Mouse (Mus musculus) midbrain, embryonic 15.5 days (tissue): ENCODE measurements at regions not wholly inside any gene's neighbourhood (a gene's known extent, or its start where the extent isn't known, plus 50 kb on each side); places are given as distances from the start of the nearest gene placed in this dataset.
"Not testable (repeated sequence)": the region's sequence is repeated elsewhere in the genome, so short reads cannot be mapped to it uniquely, and the experiment has no call there.

ENCODE experiments used
- ATAC-seq: fragments of 200-750 bp; cut with Nextera tagmentation; replicated peaks from 2 replicates; pipeline ENCODE4 v1.8.0; 2017; ENCODE audit warnings: moderate TSS enrichment
- H3K27ac ChIP-seq: fragments of 300-500 bp; sonication (generic); 2 replicates; pipeline ENCODE4 v1.5.1; 2015; ENCODE audit warnings: mild to moderate bottlenecking, inconsistent platforms
- H3K27me3 ChIP-seq: fragments of 300-500 bp; sonication (generic); replicated peaks from 2 replicates; pipeline ENCODE4 v1.6.1; 2015; ENCODE audit warnings: inconsistent platforms
- H3K36me3 ChIP-seq: fragments of 300-500 bp; sonication (generic); replicated peaks from 2 replicates; pipeline ENCODE4 v1.6.1; 2015; ENCODE audit warnings: inconsistent platforms
- H3K4me1 ChIP-seq: fragments of 300-500 bp; sonication (generic); 2 replicates; pipeline ENCODE4 v1.6.1; 2015; ENCODE audit warnings: inconsistent platforms
- H3K4me2 ChIP-seq: fragments of 300-500 bp; sonication (generic); 2 replicates; pipeline ENCODE4 v1.6.1; 2015; ENCODE audit warnings: inconsistent platforms, mild to moderate bottlenecking, moderate library complexity
- H3K4me3 ChIP-seq: fragments of 300-500 bp; sonication (generic); 2 replicates; pipeline ENCODE4 v1.5.1; 2015; ENCODE audit warnings: mild to moderate bottlenecking, inconsistent platforms
- H3K9ac ChIP-seq: fragments of 300-500 bp; sonication (generic); 2 replicates; pipeline ENCODE4 v1.6.1; 2015; ENCODE audit warnings: mild to moderate bottlenecking, inconsistent platforms
- H3K9me3 ChIP-seq: fragments of 300-500 bp; sonication (generic); 2 replicates; pipeline ENCODE4 v1.6.1; 2016; ENCODE audit warnings: inconsistent platforms
- WGBS: fragments of 180-500 bp; shearing (Covaris S2); methylation state at CpG from one replicate; pipeline ENCODE4 v1.1.7; 2015; ENCODE audit warnings: mixed read lengths; 5-methylcytosine and 5-hydroxymethylcytosine counted together

DNA sequence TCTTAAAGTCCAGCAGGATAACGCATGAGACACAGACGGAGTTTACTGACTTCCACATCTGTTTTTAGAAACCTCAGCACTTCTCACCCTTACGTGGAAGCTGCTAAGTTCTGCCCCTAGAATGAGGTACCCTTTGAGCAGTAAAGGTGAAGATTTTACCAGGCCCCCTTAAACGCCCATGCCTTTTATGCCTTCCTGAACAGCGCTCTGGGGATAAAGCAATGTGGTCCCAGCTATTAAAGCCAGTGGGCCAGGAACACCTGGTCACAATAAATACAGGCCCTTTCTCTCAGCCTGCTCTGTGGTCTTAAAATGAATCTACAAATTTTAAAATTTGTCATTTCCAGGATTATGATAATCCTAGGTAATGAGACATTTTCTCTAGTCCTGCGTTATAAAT is 57.9 kb downstream of the Llph start:
- Histone ChIP-seq H3K36me3 (no peaks in the 10 kb centered on the region), H3K9ac (no peak overlapping the region), H3K4me3 (no peak overlapping the region), H3K4me2 (no peak overlapping the region), H3K27me3 (no peaks in the 10 kb centered on the region), H3K27ac (no peak overlapping the region), H3K9me3 (no peaks in the 10 kb centered on the region), H3K4me1 (no peaks in the 10 kb centered on the region)
- WGBS: 74% methylated on average over 6 of the region's 6 CpGs
- ATAC-seq: no peak

- Histone ChIP-seq H3K36me3 (no peaks in the 10 kb centered on the region), H3K9me3 (no peaks in the 10 kb centered on the region), H3K27me3 (no peaks in the 10 kb centered on the region), H3K4me3 (no peak overlapping the region), H3K27ac (no peak overlapping the region), H3K4me2 (no peak overlapping the region), H3K9ac (no peak overlapping the region), H3K4me1 (0 out of 2 replicates have a peak, but pooled peaks cover 3% of the 10 kb centered on the region)
- 95% methylated on average over 3 of the region's 3 CpGs for WGBS
- no peak for ATAC-seq
These were observed 65.0 kb downstream of the Llph start for GRCm38 (mm10) chr10:120291912-120292311.

DNA sequence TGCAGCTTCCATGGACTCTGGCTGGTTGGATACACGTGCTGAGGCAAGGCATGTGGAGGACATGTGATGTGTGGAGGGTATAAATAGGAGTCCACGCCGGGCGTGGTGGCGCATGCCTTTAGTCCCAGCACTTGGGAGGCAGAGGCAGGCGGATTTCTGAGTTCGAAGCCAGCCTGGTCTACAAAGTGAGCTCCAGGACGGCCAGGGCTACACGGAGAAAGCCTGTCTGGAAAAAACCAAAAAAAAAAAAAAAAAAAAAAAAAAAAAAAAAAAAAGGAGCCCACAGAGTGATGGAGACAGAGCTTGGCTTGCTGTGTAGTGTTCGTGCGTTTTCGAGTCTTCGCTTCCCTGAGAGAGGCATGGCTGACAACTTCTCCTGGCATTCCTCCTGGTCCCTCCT is 66.5 kb downstream of the Llph start:
- H3K27me3 ChIP-seq, ATAC-seq: not testable (repeated sequence)

GRCm38 (mm10) chr10:120294487-120294886 is 67.6 kb downstream of the Llph start:
- ATAC-seq: no peak
- Histone ChIP-seq H3K36me3 (no peaks in the 10 kb centered on the region), H3K4me3 (0 out of 2 replicates have a peak overlapping the region, but pooled peaks have one; percentile 6), H3K27ac (no peak overlapping the region), H3K4me1 (0 out of 2 replicates have a peak, but pooled peaks cover 8% of the 10 kb centered on the region), H3K4me2 (peak overlapping the region; percentile 22; the same call in 1 of the 2 replicates), H3K27me3 (no peaks in the 10 kb centered on the region), H3K9me3 (no peaks in the 10 kb centered on the region), H3K9ac (no peak overlapping the region)
- WGBS: 39% methylated on average over 9 of the region's 9 CpGs

More for the DNA sequence above, 66.5 kb downstream of the Llph start:
- H3K9me3 ChIP-seq, H3K4me2 ChIP-seq, H3K4me3 ChIP-seq, H3K9ac ChIP-seq, H3K36me3 ChIP-seq, H3K27ac ChIP-seq, H3K4me1 ChIP-seq: not testable (repeated sequence)
- whole genome bisulfite sequencing: 98% methylated on average over 13 of the region's 13 CpGs

DNA sequence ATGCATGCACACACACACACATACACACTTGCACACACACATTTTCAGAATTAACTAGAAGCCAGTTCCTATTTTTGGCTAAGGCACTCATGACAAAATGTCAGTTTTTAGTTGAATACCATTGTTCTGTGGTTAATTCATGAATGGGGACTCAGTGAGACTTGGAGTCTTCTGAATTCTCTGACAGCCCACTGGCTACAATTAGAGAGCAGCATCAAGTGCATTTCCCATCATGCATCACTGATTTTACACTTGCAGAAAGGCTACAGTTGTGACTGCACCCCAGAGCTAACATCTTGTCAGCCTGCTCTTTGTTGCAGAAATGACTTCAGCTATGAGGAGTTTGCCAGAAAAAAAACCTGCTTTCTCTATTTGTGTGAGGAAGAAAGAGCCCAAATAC is 70.4 kb downstream of the Llph start:
- Histone ChIP-seq H3K27ac (peak overlapping the region; percentile 9; the same call in 1 of the 2 replicates), H3K4me3 (no peak overlapping the region), H3K36me3 (no peaks in the 10 kb centered on the region), H3K27me3 (no peaks in the 10 kb centered on the region), H3K9ac (no peak overlapping the region), H3K4me2 (no peak overlapping the region), H3K4me1 (0 out of 2 replicates have a peak, but pooled peaks cover 8% of the 10 kb centered on the region), H3K9me3 (no peaks in the 10 kb centered on the region)
- no peak for ATAC-seq

- H3K27ac ChIP-seq: no peak overlapping the region
- H3K9ac ChIP-seq: no peak overlapping the region
- H3K27me3 ChIP-seq: no peaks in the 10 kb centered on the region
- no peak overlapping the region for H3K4me2 ChIP-seq
- no peak for ATAC-seq
- no peaks in the 10 kb centered on the region for H3K36me3 ChIP-seq
- 0 out of 2 replicates have a peak, but pooled peaks cover 8% of the 10 kb centered on the region for H3K4me1 ChIP-seq
- H3K9me3 ChIP-seq: no peaks in the 10 kb centered on the region
- no peak overlapping the region for H3K4me3 ChIP-seq
- WGBS: 79% methylated on average over 14 of the region's 14 CpGs
These were observed 71.5 kb downstream of the Llph start for GRCm38 (mm10) chr10:120298293-120298927.

DNA sequence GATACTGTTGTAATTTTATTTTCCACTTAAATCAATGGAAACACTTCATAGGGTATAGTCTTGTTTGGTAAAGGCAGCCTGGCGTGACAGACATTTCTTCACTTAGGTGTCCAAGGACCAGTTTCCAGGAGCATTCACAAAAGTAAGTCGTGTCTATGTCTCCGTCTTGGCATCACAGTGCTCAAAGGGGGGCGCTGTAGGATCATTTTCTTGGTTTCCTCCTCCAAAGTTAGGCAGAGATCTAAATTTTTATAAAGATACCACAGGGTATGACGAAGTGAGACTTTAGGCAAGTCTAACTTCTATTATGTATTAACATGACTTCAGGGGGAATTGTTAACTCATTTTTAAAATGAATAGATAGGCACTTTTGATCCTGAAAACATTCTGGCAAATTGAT is 79.1 kb downstream of the Llph start:
- Histone ChIP-seq H3K4me3 (no peak overlapping the region), H3K9ac (no peak overlapping the region), H3K27me3 (no peaks in the 10 kb centered on the region), H3K9me3 (no peaks in the 10 kb centered on the region), H3K27ac (no peak overlapping the region), H3K4me2 (no peak overlapping the region), H3K4me1 (no peaks in the 10 kb centered on the region), H3K36me3 (no peaks in the 10 kb centered on the region)
- ATAC-seq: no peak
- WGBS: 43% methylated on average over 5 of the region's 5 CpGs

DNA sequence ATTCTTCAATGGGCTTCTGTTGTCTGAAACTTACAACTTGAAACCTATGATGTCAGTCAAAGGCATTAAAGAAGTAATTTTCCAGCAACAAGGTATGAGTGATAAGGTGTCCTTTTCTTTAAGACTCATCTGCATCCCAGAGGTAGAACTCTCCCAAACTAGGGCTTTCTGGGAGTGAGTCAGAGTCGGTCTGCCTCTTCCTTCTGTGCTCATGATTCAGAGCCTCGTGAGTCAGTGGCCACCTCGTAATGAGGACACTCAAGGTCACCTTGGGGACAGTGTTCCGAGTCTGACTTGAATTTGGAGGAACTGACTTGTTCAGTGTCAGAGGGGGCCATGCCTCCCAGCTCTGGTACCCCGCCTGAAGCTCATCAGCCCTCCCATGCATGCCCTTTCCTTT is 81.8 kb downstream of the Llph start:
- Histone ChIP-seq H3K4me3 (no peak overlapping the region), H3K9ac (no peak overlapping the region), H3K4me2 (no peak overlapping the region), H3K9me3 (no peaks in the 10 kb centered on the region), H3K36me3 (no peaks in the 10 kb centered on the region), H3K27me3 (no peaks in the 10 kb centered on the region), H3K4me1 (no peaks in the 10 kb centered on the region), H3K27ac (no peak overlapping the region)
- no peak for ATAC-seq
- 72% methylated on average over 5 of the region's 5 CpGs for WGBS
